Mouse (Mus musculus): Measurements from ENCODE around the gene Atg14.

DNA sequence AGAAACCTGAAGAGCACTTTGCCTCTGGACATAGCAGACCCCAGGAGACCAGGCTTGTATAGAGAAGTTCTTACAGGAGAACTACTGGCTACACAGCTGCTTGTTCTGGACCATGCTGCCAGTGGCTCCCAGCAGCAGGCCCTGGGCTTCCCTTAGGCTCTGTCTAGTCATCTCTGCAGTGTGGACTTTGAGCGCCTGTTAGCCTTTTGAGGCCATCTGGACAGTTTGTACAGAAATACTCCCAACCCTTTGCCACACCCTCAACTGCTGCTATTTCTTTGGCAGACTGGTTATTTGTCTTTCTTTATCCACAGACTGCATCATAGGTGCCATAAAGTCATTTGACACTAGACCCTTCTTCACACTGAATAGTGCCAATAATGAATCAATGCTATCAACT, 35.4 kb downstream of the Atg14 start:
- no peak for TF ChIP-seq CTCF (IDR thresholded peaks at IDR 0.05; ENCODE audit: extremely low read depth, insufficient read depth, insufficient read length, insufficient replicate concordance)
- TF ChIP-seq POLR2A (IDR thresholded peaks at IDR 0.05; ENCODE audit: low read depth, low read length): no peak

Measured in spleen, adult 2 months (tissue).